Mouse (Mus musculus) brain, embryonic 14.5 days (tissue): ENCODE measurements around the gene Fxyd3. TPM values are rescaled to one million over a fixed set of nuclear protein-coding genes. Genes with fewer than 3 reads are reported as not detected.

Source experiments
- DNase-seq: peaks from one replicate; pipeline ENCODE4 v3.0.0-alpha.2; 2011; ENCODE audit warnings: low read depth
- CTCF ChIP-seq: fragments of 200-500 bp; IDR thresholded peaks from 2 replicates; pipeline ENCODE4 v1.5.1; 2012; ENCODE audit warnings: inconsistent platforms, mild to moderate bottlenecking, moderate library complexity, borderline replicate concordance; ENCODE audit not compliant: insufficient read depth, insufficient read length; ENCODE audit errors: extremely low read depth
- POLR2A ChIP-seq: fragments of 200-500 bp; IDR thresholded peaks from 2 replicates; pipeline ENCODE4 v1.6.1; 2012; ENCODE audit warnings: mild to moderate bottlenecking, inconsistent platforms, borderline replicate concordance; ENCODE audit not compliant: poor library complexity, insufficient read depth, insufficient read length, severe bottlenecking; ENCODE audit errors: extremely low read depth
- polyA plus RNA-seq: library from polyadenylated mRNA; depleted of rRNA; stranded (reverse); fragments of >200 nt; gene quantifications from 2 replicates; pipeline ENCODE4 v1.2.3, GENCODE M21; 2012

The Fxyd3 gene
- polyA plus RNA-seq, 1 experiment, result 1.9 TPM

GRCm38 (mm10) chr7:31096892-31097564 lies 20.5 kb upstream of the Fxyd3 start:
- DNase-seq, result no peak
- TF ChIP-seq CTCF (no peak), POLR2A (no peak)

GRCm38 (mm10) chr7:31094774-31095501 lies 18.4 kb upstream of the Fxyd3 start:
- DNase-seq, result no peak
- TF ChIP-seq CTCF (0 out of 2 replicates have a peak, but pooled peaks have one; percentile 3), POLR2A (no peak)

GRCm38 (mm10) chr7:31089721-31090120 lies 13.2 kb upstream of the Fxyd3 start:
- DNase-seq, result no peak

GRCm38 (mm10) chr7:31088206-31088605 lies 11.7 kb upstream of the Fxyd3 start:
- TF ChIP-seq CTCF, result no peak
- TF ChIP-seq POLR2A, result no peak
- no peak for DNase-seq

More at GRCm38 (mm10) chr7:31089721-31090120, 13.2 kb upstream of the Fxyd3 start:
- no peak for TF ChIP-seq POLR2A
- no peak for TF ChIP-seq CTCF

- TF ChIP-seq CTCF (no peak), POLR2A (no peak)
Observed at GRCm38 (mm10) chr7:31087262-31087661, 10.8 kb upstream of the Fxyd3 start.

GRCm38 (mm10) chr7:31086175-31086755 lies 9.8 kb upstream of the Fxyd3 start:
- DNase-seq, result no peak
- TF ChIP-seq CTCF (no peak), POLR2A (no peak)

More at GRCm38 (mm10) chr7:31087262-31087661, 10.8 kb upstream of the Fxyd3 start:
- no peak for DNase-seq

- TF ChIP-seq CTCF, result no peak
- TF ChIP-seq POLR2A, result no peak
- peak; percentile 48 for DNase-seq
Observed at GRCm38 (mm10) chr7:31085171-31085570, 8.7 kb upstream of the Fxyd3 start.

GRCm38 (mm10) chr7:31084140-31084539 lies 7.6 kb upstream of the Fxyd3 start:
- no peak for DNase-seq

GRCm38 (mm10) chr7:31082831-31083588 lies 6.5 kb upstream of the Fxyd3 start:
- TF ChIP-seq CTCF (no peak), POLR2A (no peak)
- no peak for DNase-seq

More at GRCm38 (mm10) chr7:31084140-31084539, 7.6 kb upstream of the Fxyd3 start:
- TF ChIP-seq CTCF, result no peak
- TF ChIP-seq POLR2A, result no peak

- no peak for DNase-seq
- no peak for TF ChIP-seq CTCF
- no peak for TF ChIP-seq POLR2A
Observed at GRCm38 (mm10) chr7:31082106-31082505, 5.6 kb upstream of the Fxyd3 start.

- DNase-seq, result no peak
- TF ChIP-seq POLR2A (no peak), CTCF (no peak)
Observed at GRCm38 (mm10) chr7:31081106-31081505, 4.6 kb upstream of the Fxyd3 start.
